Mouse (Mus musculus) left cerebral cortex, postnatal 4 days (tissue): ENCODE data around the gene Utf1. TPM values are rescaled to one million over a fixed set of nuclear protein-coding genes. Genes with fewer than 3 reads are reported as not detected.

Experiments used
- DNase-seq: peaks from one replicate; pipeline ENCODE4 v3.0.0-alpha.2; 2022
- intact Hi-C: fragments of 180-260 bp; cut with DNase I; formaldehyde crosslinking; loops from one replicate; pipeline ENCODE4 v1.15.1; 2025
- total RNA-seq, 2 experiments: library from RNA; stranded (reverse); gene quantifications; 2 replicates each; pipeline ENCODE4 v1.2.3; 2021

Gene Utf1
- total RNA-seq: not detected

DNA sequence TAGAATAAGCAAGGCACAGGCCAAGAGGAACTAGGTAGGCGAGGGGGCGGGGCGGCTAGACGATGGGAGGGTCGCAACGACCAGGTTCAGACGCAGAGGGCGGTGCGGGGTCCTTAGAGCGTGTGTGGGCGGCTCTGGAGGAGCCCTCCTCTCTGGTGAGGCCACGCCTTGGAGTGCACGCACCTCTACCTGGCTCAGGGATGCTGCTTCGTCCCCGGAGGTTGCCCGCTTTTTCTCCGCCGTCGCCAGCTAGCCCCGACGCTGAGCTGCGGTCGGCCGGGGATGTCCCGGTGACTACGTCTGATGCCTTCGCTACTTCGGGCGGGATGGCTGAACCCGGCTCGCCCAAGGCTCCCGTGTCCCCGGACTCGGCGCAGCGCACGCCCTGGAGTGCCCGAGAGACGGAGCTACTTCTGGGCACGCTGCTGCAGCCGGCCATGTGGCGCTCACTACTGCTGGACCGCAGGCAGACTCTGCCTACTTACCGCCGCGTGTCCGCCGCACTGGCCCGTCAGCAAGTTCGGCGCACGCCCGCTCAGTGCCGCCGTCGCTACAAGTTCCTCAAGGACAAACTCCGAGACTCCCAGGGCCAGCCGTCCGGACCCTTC is at the start of gene Utf1:
Utf1 (plus strand) TSS at position 116 of the 608 bp plus-strand sequence.
- peak; percentile 15 for DNase-seq
- intact Hi-C loops: no loop called here

DNA sequence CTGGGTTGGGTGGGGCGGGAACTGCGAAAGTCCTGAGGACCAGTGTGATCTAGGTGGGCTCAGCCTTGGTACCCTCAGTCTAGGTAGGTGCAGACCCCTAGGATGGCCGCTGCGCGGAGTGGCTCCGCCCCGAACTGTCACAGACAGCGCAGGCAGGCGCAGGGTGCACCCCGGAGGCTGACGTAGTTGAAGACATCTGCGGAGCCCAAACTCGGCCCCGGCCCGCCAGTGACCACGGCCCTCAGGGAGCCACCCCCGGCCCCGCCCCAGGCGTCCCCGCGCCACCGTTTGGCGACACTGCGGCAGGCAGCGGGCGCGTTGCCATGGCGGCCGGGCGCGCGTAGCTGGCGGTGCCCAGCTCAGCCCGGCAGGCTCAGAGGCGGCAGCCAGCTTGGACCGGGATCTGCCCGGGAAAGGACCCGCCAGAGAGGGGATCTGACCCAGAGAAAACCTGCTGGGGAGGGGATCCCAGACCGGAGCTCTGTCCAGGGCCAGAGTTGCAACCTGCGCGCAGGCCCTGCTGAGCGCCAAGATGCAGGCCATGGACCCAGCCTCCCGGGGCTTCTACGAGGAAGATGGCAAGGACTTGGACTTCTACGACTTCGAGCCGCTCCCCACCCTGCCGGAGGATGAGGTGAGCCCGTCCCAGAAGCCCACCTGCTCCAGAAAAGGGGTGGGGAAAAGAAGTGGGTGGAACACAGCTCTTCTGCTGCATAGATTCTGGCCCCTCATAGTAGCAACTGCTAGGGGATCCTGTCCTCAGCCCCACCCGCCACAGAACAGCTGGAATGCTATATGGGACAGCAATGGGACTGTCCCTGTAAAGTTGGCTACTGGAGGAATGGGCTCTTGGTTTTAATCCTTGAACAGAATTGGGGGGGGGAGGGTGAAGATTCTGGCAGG is 48.7 kb upstream of the Utf1 start, which contains the start of gene Kndc1:
Kndc1 (plus strand) TSS at position 42 of the 903 bp plus-strand sequence.
- peak; percentile 65 for DNase-seq
- intact Hi-C loops: no loop called here

DNA sequence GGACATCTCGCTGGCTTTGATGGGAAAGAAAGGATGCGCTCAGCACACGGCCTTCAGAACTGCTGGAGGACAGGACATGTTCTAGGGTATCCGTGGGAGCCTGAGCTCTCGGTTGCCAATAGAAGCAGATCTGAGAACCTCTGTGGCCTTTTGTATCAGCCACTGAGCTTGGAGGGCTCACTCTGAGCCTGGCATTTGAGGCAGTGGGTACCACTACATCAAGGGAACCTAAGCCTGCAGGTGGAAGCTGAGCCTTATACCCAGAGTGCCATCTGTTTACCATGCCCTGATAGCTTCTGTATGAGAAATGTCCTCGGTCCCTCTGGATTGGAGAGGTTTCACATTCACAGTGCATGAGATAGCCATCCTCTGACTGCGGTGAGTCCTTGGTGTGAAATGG is 47.3 kb upstream of the Utf1 start:
- DNase-seq: no peak
- intact Hi-C loops: no loop called here

DNA sequence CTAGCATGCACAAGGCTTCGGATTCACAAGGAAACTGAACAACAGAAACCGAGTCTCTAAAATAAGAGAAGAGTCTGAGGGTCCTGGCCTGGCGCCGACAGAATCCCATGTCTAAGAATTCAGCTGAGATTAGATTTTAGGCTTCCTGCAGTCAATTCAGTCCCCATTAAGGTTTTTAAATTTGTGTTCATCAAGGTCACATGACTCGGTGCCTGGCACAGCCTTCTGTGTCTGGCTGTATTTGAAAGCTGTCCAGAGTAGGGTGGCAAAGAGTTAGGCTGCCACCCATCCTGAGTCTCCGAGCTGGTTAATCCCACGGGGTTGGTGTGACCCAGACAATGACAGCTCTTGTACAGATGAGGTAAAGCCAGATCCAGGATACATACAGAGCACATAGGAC is 46.8 kb upstream of the Utf1 start:
- intact Hi-C loops: no loop called here
- DNase-seq: no peak

DNA sequence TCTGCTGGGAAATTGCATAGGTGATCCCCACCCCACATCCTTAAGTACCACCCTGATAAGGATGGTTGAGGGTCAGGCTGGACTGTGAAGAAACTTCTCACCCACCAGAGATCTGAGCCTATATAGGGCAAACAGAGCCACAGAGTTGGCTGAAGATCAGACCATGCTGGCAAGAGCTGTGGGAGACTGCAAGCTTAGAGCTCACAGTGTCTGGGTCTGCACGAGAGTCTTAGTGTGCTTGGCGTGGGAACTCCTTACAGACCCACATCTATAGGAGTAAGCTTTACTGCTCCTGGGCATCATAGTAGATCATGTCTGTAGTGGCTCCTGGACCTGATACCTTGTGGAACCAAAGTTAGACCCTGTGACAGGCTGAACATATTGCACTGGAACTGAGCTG is 45.0 kb upstream of the Utf1 start:
- DNase-seq: no peak
- intact Hi-C loops: no loop called here

DNA sequence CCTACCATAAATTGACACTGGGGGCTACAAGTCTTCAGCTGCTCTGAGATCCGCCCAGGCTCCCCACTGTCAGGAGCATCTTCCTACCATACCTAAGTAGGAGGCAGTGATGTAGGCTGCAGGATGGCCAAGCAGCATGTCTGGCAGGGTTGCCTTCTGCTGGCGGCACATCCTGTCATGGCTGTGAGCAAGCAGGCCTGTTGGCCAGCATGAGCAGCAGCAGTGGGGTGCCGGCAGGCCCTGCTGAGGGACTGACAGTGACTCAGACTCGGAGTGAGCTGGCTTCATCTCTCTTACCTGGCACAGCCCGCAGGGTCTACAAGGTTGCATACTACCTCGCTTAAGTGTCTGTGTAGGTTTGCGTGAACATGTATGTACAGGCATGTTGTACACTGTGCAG is 44.1 kb upstream of the Utf1 start:
- intact Hi-C loops: no loop called here
- DNase-seq: peak; percentile 56

DNA sequence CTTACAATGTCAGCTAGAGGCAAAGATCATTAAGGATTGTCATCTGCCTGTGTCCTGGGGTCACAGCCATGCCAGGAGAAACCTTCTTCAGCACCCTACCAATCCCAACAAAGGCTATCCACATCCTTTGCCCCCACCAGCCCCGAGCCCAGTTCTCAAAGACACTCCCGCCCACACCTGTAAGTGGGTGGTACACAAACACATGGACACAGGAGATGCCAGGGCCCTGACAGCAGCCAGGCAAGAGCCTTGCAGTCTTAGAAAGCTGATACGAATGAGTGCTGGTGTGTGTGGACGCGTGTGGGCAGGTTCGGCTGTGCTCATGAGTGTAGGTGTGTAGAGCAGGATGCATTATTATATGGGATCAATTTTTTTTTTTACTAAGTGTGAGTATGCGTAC is 43.1 kb upstream of the Utf1 start:
- intact Hi-C loops: no loop called here
- DNase-seq: no peak

DNA sequence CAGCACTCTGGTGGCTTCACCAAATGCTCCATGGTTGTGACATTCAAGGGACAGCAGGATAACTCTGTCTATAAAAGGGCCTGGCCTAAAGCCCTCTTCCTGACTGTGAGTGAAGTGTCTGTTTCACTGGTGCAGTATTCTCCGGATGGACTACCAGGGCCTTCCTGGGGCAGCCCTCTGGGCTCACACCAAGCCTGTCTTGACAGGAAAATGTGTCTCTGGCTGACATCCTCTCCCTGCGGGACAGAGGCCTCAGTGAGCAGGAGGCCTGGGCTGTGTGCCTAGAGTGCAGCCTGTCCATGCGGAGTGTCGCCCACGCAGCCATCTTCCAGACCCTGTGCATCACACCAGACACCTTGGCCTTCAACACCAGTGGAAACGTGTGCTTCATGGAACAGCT is 42.7 kb upstream of the Utf1 start:
- intact Hi-C loops: no loop called here
- no peak for DNase-seq

DNA sequence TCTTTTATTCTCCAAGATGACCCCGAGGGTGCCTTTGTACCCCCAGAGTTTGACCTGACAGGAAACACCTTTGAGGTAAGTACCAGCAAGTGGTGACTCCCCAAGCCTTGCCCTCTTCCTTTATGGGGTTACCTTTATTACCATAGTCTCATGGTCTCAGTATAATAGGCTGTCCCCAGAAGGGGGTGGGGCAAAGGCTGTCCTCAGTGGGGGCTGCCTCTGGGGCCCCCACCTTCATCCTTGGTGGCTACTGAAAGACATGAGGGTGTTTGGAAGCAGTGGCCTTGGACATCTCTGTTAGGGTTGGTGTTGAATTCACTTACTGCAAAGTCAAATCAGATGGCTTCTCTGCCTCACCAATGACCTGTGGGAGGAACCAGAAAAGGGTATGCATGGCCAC is 41.6 kb upstream of the Utf1 start:
- DNase-seq: no peak
- intact Hi-C loops: no loop called here

DNA sequence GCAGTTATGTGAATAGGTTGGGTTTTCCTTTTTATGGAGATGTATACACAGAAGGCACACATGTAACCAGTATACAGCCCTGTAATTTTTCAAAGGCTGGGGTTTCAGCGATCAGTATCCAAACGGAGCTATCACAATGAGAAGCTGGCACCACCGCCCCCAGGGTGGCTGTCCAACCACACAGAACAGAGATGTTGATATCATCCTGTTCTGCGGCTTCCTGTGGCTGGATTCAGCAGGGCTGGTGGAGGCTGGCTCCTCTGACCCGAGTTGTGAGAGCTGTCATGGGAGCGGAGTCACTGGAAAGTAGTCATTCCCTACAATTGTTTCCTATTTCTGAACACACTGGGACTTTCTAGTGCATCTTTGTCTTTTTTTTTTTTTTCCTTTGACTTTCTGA is 38.3 kb upstream of the Utf1 start:
- intact Hi-C loops: no loop called here
- DNase-seq: no peak

DNA sequence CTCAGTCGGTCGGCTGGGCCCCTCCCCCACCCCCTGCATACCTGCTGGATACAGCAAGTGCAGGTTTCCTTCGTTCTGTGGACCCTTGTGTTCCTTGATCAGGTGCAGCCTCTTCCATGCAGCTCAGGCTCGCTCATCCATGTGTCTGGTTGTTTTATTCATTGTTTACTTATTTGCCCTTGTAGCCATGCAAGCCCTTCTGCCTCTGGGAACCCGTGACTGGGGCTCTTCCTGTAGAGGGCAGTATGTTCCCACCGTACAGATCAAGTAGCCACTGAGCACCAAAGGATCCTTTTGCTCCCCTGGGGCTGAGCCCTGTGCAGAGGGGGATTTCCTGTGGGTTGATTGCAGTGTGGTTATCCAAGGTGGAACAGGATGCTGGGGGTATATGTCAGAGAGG is 37.9 kb upstream of the Utf1 start:
- intact Hi-C loops: no loop called here
- peak; percentile 44 for DNase-seq

DNA sequence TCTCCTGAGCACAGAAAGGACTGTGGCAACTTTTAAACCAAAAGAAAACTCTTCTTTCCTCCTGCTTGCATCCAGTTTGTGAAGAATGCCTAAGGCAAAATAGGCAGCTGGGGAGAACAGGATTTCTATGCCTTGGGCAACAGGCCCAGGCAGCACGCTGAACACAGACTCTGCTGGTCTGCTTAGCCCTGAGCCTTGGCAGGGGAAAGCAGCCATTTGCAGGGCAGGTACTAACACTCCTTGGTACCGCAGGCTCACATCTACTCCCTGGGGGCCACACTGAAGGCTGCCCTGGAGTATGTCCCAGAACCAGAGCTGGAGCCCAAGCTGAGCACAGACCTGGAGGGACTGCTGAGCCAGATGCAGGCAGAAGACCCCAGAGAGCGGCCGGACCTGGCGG is 35.4 kb upstream of the Utf1 start:
- intact Hi-C loops: no loop called here
- peak; percentile 33 for DNase-seq

DNA sequence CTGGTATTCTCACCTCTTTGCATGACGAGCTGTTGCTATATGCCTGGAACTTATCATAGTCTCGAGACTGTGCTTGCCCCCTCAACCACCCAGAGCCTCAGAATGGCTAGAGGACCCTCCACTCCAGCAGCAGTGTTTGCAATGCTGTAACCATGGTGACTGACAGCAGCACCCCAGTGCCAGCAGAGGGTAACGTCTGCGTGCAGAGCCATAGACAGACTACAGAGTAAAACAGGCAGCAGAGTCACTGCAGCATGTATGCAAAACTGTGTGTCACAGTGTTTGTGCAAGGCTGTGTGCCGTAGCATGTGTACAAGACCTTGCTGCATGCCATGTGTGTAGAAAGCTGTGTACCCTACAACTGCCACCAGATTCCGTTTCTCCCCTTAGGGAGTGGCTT is 34.1 kb upstream of the Utf1 start:
- no peak for DNase-seq
- intact Hi-C loops: no loop called here

DNA sequence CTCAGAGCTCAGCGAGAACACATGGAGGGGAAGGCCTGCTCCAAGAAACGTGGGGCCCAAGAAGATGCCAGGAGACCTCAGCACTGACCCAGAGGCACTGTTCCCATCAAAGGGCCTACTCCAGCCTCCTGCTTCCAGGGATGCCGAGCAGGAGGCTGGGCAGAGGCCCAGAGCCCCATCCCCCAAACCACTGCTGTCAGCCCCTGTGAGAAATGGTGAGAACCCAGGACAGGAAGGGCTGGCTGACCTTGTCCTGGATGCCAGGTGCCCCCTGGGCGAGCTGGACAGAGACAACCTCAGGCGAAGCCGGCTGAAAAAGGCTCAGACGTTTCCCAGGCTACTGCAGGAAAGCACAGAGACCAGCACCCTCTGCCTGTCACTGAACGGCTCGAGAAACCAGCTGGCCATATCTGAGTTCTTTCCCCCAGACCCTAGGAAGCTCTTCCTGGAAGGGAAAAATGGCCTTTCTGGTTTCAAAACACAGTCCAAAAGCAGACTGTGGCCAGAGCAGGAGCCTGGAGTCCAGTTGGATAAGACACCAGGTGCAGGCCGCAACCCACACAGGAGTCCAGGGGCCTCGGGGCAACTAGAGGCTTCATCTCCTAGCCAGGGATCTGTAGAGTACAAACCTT is 33.3 kb upstream of the Utf1 start:
- intact Hi-C loops: no loop called here
- no peak for DNase-seq

DNA sequence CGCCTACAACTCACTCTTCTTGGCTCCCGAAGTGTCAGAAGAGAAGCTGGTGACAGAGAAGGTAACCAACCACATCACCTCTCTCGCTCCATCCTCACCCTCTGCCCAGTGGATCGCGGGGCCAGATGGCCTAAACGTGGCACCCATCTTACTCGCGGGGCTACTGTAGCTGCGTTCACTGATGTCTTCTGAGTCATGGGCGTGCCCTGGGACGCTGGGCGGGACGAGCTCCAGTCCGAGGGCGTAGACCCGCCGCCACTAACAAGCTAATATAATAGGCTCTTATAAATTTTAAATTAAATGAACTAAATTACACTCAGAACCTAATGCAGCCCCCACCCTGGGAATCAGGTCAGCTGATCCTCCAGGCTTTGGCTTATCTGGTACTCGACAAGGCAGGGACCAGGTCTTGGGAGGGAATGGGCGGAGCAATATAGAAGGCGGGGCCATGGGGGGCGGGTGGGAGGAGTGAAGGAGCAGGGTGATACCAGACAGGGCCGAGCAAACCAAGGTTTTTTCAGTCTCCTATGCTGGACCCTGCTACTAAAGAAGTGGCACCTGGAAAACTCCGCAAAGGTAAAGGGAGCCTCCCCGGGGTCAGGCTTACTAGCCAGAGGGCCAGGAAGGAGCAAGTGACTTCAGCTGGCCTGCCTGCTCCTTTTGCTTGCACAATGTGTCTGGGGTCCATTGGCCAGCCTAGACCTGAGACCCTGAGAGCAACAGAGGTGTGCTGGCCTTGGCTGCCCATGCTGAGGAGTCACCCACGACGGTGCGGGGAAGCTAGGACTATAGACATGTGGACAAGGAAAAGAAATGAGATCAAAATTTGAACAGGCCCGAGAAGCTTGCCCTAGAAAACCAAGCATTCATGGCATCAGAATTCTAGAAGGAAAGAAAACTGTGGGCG is 29.2 kb upstream of the Utf1 start:
- intact Hi-C loops: no loop called here
- DNase-seq: no peak

DNA sequence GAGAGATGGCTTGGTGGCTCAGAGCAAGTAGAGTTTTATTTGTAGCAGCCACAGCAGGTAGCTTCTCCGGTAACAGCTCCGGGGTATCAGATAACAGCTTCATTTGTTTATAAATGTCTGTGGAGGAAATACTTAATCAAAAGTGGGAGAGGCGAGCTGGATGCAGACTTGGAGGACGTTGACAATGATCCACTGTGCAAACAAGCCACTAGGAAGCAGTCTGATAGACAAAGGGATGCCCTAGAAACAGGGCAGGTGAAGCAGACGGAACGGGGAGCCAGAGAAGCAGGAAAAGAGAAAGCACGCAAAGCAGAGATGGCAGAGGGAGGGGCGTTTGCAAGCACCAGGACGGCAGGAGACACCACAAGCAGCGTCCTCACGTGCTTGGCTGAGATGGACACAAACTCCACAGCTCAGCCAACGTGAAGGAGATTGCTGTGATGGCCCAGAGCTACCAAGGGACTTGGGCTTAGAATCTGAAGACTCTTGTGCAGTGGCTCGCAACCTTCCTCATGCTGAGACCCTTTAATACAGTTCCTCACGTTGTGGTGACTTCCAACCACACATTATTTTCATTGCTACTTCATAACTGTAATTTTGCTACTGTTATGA is 27.8 kb upstream of the Utf1 start:
- intact Hi-C loops: no loop called here
- DNase-seq: no peak

DNA sequence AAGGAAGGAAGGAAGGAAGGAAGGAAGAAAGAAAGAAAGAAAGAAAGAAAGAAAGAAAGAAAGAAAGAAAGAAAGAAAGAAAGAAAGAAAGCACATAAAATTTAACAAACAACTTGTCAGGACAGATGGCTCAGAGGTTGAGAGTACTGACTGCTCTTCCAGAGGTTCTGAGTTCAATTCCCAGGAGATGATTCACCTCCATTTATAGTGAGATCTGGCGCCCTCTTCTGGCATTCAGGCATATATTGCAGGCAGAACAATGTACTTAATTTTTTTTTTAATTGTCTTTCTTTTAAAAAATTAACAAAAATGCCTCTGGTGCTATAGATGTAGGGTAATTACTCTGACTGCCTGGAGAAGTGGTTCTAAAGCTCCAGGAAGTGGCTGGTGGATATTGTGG is 27.2 kb upstream of the Utf1 start:
- DNase-seq: no peak
- intact Hi-C loops: no loop called here

DNA sequence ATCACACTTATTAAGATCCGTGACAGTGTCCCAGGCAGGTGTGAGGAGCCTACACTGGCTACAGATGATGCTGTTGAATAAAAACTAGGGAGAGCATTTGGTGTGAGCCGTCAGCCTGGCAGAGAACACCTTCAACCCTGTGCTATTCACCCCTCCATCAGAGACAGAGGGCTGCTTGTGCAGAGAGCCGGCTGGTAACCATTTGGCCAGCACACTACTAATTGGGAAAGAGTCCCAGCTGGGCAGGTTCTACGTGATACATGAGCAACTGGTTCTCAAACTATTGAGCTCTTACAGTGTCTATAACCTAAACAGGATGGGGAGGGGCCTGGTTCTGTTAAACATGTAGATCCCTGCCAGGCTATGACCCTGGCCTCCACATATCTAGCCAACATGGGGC is 25.3 kb upstream of the Utf1 start:
- DNase-seq: no peak
- intact Hi-C loops: no loop called here

DNA sequence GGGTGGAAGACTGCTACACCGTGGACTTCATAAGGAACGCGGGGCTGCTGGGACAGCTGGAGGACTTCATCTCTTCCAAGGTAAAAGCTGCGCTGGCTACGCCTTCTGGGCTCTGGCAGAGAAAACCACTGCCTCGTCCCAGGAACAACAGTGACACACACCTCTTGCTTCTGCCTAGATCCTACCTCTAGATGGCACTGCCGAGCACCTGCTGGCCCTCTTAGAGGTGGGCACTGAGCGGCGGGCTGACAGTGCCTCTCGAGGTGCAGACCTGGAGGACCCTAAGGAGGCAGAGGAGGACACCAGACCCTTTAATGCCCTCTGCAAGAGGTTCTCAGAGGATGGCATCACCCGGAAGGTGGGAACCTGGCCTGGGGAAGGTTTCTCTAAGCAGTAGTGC is 12.9 kb upstream of the Utf1 start:
- DNase-seq: peak; percentile 72
- intact Hi-C loops: no loop called here

DNA sequence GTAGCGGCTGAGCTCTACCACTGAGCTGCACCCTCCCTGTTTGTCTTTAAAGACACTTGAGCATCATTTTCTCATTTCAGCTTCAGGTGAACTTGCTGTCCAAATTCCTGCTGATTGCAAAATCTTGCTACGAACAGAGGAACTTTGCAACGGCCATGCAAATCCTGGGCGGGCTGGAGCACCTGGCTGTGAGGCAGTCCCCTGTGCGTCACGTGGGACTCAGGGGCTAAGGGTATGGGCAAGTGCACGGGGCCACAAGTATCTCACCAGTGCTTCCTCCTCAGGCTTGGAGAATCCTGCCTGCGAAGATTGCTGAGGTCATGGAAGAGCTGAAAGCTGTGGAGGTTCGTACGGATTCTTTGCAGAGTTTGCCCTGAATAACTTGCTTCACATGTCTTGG is 6.9 kb upstream of the Utf1 start:
- intact Hi-C loops: no loop called here
- DNase-seq: no peak

DNA sequence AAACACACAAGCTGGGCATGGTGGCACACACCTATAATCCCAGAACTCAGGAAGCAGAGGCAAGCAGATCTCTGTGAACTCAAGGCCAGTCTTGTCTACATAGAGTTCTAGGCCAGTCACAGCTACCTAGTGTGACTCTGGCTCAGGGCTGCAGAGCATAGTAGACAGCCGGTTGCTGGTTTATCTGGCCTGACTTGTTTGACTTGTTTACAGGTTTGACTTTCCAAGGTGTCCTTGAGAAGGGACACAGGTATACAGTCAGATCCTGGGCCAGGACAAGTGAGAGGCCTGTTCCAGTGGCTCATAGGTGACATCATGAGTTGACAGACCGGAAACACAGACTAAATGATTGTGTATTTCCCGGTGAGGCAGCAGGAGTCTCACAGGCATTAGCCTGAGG is 6.5 kb upstream of the Utf1 start:
- intact Hi-C loops: no loop called here
- DNase-seq: no peak
